Mouse (Mus musculus) small intestine, adult 2 months (tissue): ENCODE measurements around the gene Ddx11.

Source experiments
- CTCF ChIP-seq: fragments of 200-500 bp; IDR thresholded peaks from 2 replicates; pipeline ENCODE4 v1.5.1; 2012; ENCODE audit warnings: low read depth, mild to moderate bottlenecking, control low read depth, inconsistent platforms, low read length, moderate library complexity, mixed read lengths; ENCODE audit not compliant: insufficient replicate concordance, insufficient read length; ENCODE audit errors: extremely low read depth
- POLR2A ChIP-seq: fragments of 200-500 bp; IDR thresholded peaks from 2 replicates; pipeline ENCODE4 v1.6.1; 2012; ENCODE audit warnings: low read depth, mild to moderate bottlenecking, control low read depth, inconsistent platforms, low read length, moderate library complexity

- no peak for TF ChIP-seq CTCF
- no peak for TF ChIP-seq POLR2A
Observed at GRCm38 (mm10) chr17:66085038-66085437, 38.3 kb upstream of the Ddx11 start.
